Mouse (Mus musculus): ENCODE measurements at regions not wholly inside any gene's neighbourhood (a gene's known extent, or its start where the extent isn't known, plus 50 kb on each side); places are given as distances from the start of the nearest gene placed in this dataset.
A peak's percentile ranks its signal among the peaks of the same experiment; 100 is the strongest.

DNA sequence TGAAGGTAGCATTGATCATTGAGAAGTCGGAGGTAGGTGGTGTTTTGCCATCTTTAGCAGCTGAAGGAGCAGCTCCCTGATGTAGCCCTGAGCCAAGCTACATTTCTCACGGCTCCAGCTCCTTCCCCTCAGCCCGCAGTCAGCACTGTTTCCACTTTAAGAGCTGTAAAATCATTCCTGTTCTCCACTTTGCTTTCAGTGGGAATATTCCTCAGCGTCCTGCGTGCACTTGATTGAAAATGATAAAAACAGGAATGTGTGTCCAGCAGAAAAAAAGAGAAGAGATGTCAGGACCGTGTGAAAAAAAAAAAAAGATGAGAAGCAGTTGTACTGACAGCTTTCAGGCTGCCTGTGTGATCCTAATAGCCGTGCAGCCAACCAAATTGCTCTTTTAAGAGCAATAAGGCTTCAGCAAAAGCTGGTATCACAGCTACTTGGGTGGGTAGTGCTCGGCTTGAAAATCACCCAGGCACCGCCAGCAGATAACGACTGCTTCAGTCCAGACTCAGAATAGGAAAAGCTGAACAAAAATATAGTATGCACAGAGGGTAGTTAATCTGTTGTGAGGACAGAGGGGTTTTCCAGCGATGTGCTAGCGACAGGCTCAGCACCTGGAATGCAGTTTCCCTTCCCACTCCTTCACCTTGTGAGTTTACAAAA, 493.3 kb downstream of the Lipi start:
- TF ChIP-seq CTCF (IDR thresholded peaks at IDR 0.05; ENCODE audit: extremely low read depth, insufficient read depth, low read length) (no peak), POLR2A (IDR thresholded peaks at IDR 0.05; ENCODE audit: extremely low read depth, insufficient read depth, low read length) (peak; percentile 51; the same call in 1 of the 2 replicates)
